Mouse (Mus musculus) layer of hippocampus, adult 2 months (tissue): Measurements from ENCODE around the gene Lbp. TPM values are rescaled to one million over a fixed set of nuclear protein-coding genes. Genes with fewer than 3 reads are reported as not detected.

Experiments
- DNase-seq, 2 experiments: peaks; one replicate each; pipeline ENCODE4 v3.0.0; 2022; ENCODE audit warnings: low spot score in 2 of 2
- H3K27ac ChIP-seq: fragments of 200-600 bp; 2 replicates; pipeline ENCODE4 v1.8.1; 2022
- H3K4me3 ChIP-seq: fragments of 200-600 bp; 2 replicates; pipeline ENCODE4 v1.8.1; 2022; ENCODE audit warnings: mild to moderate bottlenecking
- CTCF ChIP-seq: fragments of 200-600 bp; conservative IDR thresholded peaks from 2 replicates; pipeline ENCODE4 v1.8.1; 2022; ENCODE audit warnings: antibody characterized with exemption, mild to moderate bottlenecking, moderate library complexity
- total RNA-seq, 2 experiments: library from RNA; stranded (reverse); gene quantifications; 2 replicates each; pipeline ENCODE4 v1.2.3; 2021

Lbp gene
- total RNA-seq, 2 experiments from 2014 or later = 1.4 to 1.8 TPM

GRCm38 (mm10) chr2:158324531-158325190, 18.4 kb downstream of the Lbp start:
- peak in 1 of 2 experiments; percentile 25 for DNase-seq
- Histone ChIP-seq H3K27ac (no peak overlapping the region), H3K4me3 (no peak overlapping the region)
- no peak for TF ChIP-seq CTCF

GRCm38 (mm10) chr2:158325609-158326008, 19.3 kb downstream of the Lbp start:
- TF ChIP-seq CTCF = no peak
- H3K4me3 ChIP-seq = no peak overlapping the region
- no peak for DNase-seq
- H3K27ac ChIP-seq = no peak overlapping the region

GRCm38 (mm10) chr2:158334356-158334755, 28.1 kb downstream of the Lbp start:
- H3K27ac ChIP-seq = no peak overlapping the region
- no peak for DNase-seq
- H3K4me3 ChIP-seq = no peak overlapping the region
- TF ChIP-seq CTCF = no peak

GRCm38 (mm10) chr2:158337698-158338097, 31.4 kb downstream of the Lbp start:
- TF ChIP-seq CTCF = no peak
- no peak for DNase-seq

GRCm38 (mm10) chr2:158339948-158340564, 33.8 kb downstream of the Lbp start:
- peak; percentile 98 for TF ChIP-seq CTCF
- no peak overlapping the region for H3K4me3 ChIP-seq
- DNase-seq = peak in 1 of 2 experiments; percentile 74
- no peak overlapping the region for H3K27ac ChIP-seq

More at GRCm38 (mm10) chr2:158337698-158338097, 31.4 kb downstream of the Lbp start:
- Histone ChIP-seq H3K27ac (no peak overlapping the region), H3K4me3 (no peak overlapping the region)

GRCm38 (mm10) chr2:158341324-158341723, 35.0 kb downstream of the Lbp start:
- no peak for DNase-seq
- Histone ChIP-seq H3K4me3 (no peak overlapping the region), H3K27ac (no peak overlapping the region)
- TF ChIP-seq CTCF = no peak

- TF ChIP-seq CTCF = no peak
- H3K4me3 ChIP-seq = no peak overlapping the region
- DNase-seq = no peak
Observed at GRCm38 (mm10) chr2:158343495-158343894, 37.2 kb downstream of the Lbp start.

GRCm38 (mm10) chr2:158346467-158346866, 40.2 kb downstream of the Lbp start:
- no peak overlapping the region for H3K27ac ChIP-seq
- DNase-seq = no peak
- no peak for TF ChIP-seq CTCF
- no peak overlapping the region for H3K4me3 ChIP-seq

More at GRCm38 (mm10) chr2:158343495-158343894, 37.2 kb downstream of the Lbp start:
- H3K27ac ChIP-seq = no peak overlapping the region

GRCm38 (mm10) chr2:158347868-158348267, 41.6 kb downstream of the Lbp start:
- DNase-seq = peak; percentile 49 to 77
- Histone ChIP-seq H3K27ac (no peak overlapping the region), H3K4me3 (no peak overlapping the region)
- peak; percentile 92 for TF ChIP-seq CTCF

- Histone ChIP-seq H3K27ac (no peak overlapping the region), H3K4me3 (no peak overlapping the region)
- no peak for TF ChIP-seq CTCF
- no peak for DNase-seq
Observed at GRCm38 (mm10) chr2:158352801-158353520, 46.7 kb downstream of the Lbp start.

GRCm38 (mm10) chr2:158354348-158355114, 48.2 kb downstream of the Lbp start:
- no peak for DNase-seq
- TF ChIP-seq CTCF = peak; percentile 58
- H3K27ac ChIP-seq = no peak overlapping the region
- H3K4me3 ChIP-seq = no peak overlapping the region

GRCm38 (mm10) chr2:158355238-158355637, 48.9 kb downstream of the Lbp start:
- Histone ChIP-seq H3K4me3 (no peak overlapping the region), H3K27ac (no peak overlapping the region)
- no peak for DNase-seq
- TF ChIP-seq CTCF = no peak

GRCm38 (mm10) chr2:158356121-158356520, 49.8 kb downstream of the Lbp start:
- DNase-seq = no peak
- no peak for TF ChIP-seq CTCF
- H3K27ac ChIP-seq = no peak overlapping the region
- H3K4me3 ChIP-seq = no peak overlapping the region
